Comparison of ENCODE assay signal across 8 mouse cellular contexts in the genomic region with DNA sequence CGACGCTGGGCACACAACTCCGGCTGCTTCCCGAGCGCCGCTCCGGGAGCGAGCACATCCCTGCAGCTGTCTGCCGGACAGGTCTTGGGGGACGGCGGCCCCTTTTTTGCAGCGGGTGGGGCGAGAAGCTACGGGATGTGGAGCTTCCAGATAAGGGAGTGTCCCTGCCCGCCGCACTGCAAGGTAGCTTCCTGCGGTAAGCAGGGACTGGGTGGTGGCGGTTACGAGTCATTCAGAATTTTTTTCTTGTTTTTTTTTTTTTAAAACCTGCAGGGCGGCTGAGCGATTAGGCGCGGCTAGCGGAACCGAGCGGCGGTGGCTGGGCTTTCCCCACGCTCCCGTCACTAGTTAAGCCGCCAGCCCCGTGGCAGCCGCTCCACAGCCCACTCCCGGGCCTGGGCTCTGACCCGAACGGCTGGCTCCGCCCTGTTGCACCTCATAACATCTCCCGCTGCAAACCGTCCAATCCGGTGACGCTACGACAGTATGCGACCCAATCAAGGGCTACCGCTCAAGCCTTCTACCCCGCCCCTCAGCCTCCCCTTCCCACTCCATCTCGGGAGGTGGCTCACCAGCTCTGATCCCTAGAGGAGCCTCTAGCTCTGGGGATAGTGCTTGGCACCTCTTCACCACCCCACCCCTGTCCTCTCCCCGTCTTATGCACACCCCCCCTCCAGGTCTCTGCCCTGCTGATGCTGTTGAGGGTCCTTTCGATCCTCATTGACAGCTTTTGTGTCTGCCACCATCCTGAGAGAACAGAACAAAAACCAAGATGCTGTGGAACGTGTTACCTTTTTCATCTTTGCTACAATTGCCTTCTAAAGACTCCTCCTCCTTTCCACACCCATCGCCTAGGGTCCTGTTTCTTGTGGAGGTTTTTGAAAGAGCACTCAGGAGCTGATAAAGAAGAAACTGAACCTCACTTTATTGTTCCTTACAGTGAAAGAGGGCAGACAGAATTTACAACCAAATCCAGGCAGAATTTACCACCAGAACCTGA. TPM values are rescaled to one million over a fixed set of nuclear protein-coding genes. Genes with fewer than 3 reads are reported as not detected.
DNase-seq lines count a peak whose midpoint lies in the region; ATAC-seq lines count a peak whose summit lies in the region.

No protein-coding gene starts in this region.

- H3K9ac ChIP-seq in heart, embryonic 13.5 days, result peak overlapping the region; percentile 99
- H3K9ac ChIP-seq in liver, embryonic 12.5 days, result peak overlapping the region; percentile 99
- H3K9ac ChIP-seq in stomach, embryonic 15.5 days, result peak overlapping the region; percentile 90

- no peaks in the 10 kb centered on the region for H3K9me3 ChIP-seq in heart, embryonic 13.5 days
- H3K9me3 ChIP-seq in liver, embryonic 12.5 days (replicated peaks), result no peaks in the 10 kb centered on the region
- H3K9me3 ChIP-seq in stomach, embryonic 15.5 days, result no peaks in the 10 kb centered on the region

- H3K36me3 ChIP-seq in heart, embryonic 13.5 days, result no peaks in the 10 kb centered on the region
- no peaks in the 10 kb centered on the region for H3K36me3 ChIP-seq in liver, embryonic 12.5 days
- no peaks in the 10 kb centered on the region for H3K36me3 ChIP-seq in stomach, embryonic 15.5 days

- peaks cover 8% of the 10 kb centered on the region for H3K4me1 ChIP-seq in brown adipose tissue, adult 24 weeks (ENCODE audit: control insufficient read depth, insufficient read depth, insufficient read length, low read length)
- peaks cover 39% of the 10 kb centered on the region for H3K4me1 ChIP-seq in heart, embryonic 13.5 days
- peaks cover 40% of the 10 kb centered on the region for H3K4me1 ChIP-seq in liver, embryonic 12.5 days
- peaks cover 9% of the 10 kb centered on the region; the same call in 1 of the 2 replicates for H3K4me1 ChIP-seq in stomach, embryonic 15.5 days

- DNase-seq in CD4-positive, CD25-positive, alpha-beta regulatory T cell, adult 2 months (ENCODE audit: low read depth, low spot score), result peak; percentile 92
- peak; percentile 62 for DNase-seq in fat pad, adult 2 months (ENCODE audit: extremely low read depth, low read depth, low spot score)
- DNase-seq in kidney, postnatal 10 days, result peak; percentile 96
- DNase-seq in natural killer cell, adult 2 months (ENCODE audit: low spot score in 2 of 2), result peak; percentile 88 to 90

- peak overlapping the region; percentile 79 for H3K4me3 ChIP-seq in brown adipose tissue, adult 24 weeks (ENCODE audit: insufficient read depth, low read depth, low read length)
- H3K4me3 ChIP-seq in heart, embryonic 13.5 days, result peak overlapping the region; percentile 95
- H3K4me3 ChIP-seq in liver, embryonic 12.5 days, result peak overlapping the region; percentile 88
- peak overlapping the region; percentile 93 for H3K4me3 ChIP-seq in stomach, embryonic 15.5 days (replicated peaks)

- under 1% methylated on average over 48 of the region's 49 CpGs for WGBS in heart, embryonic 13.5 days
- WGBS in liver, embryonic 12.5 days (ENCODE audit: insufficient replicate concordance), result 1% methylated on average over 49 of the region's 49 CpGs
- under 1% methylated on average over 49 of the region's 49 CpGs for WGBS in stomach, embryonic 15.5 days

- no peaks in the 10 kb centered on the region for H3K27me3 ChIP-seq in heart, embryonic 13.5 days (replicated peaks)
- H3K27me3 ChIP-seq in liver, embryonic 12.5 days (replicated peaks), result no peaks in the 10 kb centered on the region
- no peaks in the 10 kb centered on the region for H3K27me3 ChIP-seq in stomach, embryonic 15.5 days (replicated peaks)

- H3K4me2 ChIP-seq in heart, embryonic 13.5 days, result peak overlapping the region; percentile 94
- peak overlapping the region; percentile 78 for H3K4me2 ChIP-seq in liver, embryonic 12.5 days
- peak overlapping the region; percentile 65 for H3K4me2 ChIP-seq in stomach, embryonic 15.5 days

- peak; percentile 92 for ATAC-seq in heart, embryonic 13.5 days (ENCODE audit: extremely low read depth, insufficient number of reproducible peaks, low FRiP score, low TSS enrichment)
- peak; percentile 93 for ATAC-seq in liver, embryonic 12.5 days
- peak; percentile 96 for ATAC-seq in stomach, embryonic 15.5 days (ENCODE audit: insufficient read depth, low FRiP score, low read depth)

- H3K27ac ChIP-seq in brown adipose tissue, adult 24 weeks (replicated peaks; ENCODE audit: low read depth, low read length), result peak overlapping the region; percentile 60
- H3K27ac ChIP-seq in heart, embryonic 13.5 days (replicated peaks), result peak overlapping the region; percentile 99
- peak overlapping the region; percentile 99 for H3K27ac ChIP-seq in liver, embryonic 12.5 days
- H3K27ac ChIP-seq in stomach, embryonic 15.5 days, result peak overlapping the region; percentile 99

RNA-seq across cellular contexts. Expression of gene Arhgap21, which starts 0.8 kb away (rescaled TPM):
- 17.9 and 27.0 TPM in 2 replicates for polyA plus RNA-seq in brown adipose tissue, adult 24 weeks (2012; ENCODE audit: insufficient read depth, insufficient read length, missing spikeins)
- polyA plus RNA-seq in heart, embryonic 13.5 days (2015; fragmentation: Nextera tagmentation; extraction: Ambion mirVana), result 11.7 and 11.8 TPM in 2 replicates
- 10.9 and 12.4 TPM in 2 replicates for polyA plus RNA-seq in liver, embryonic 12.5 days (2016; fragmentation: Nextera tagmentation; extraction: Ambion mirVana)
- 11.9 and 14.5 TPM in 2 replicates for polyA plus RNA-seq in stomach, embryonic 15.5 days (2015; fragmentation: Nextera tagmentation; extraction: Ambion mirVana)

Comparison
In these comparisons a context has a peak if more than half of its experiments do, and no peak if none do; other contexts are left out.
1. Peak in every context shown above with its lines: DNase-seq, ATAC-seq, H3K4me3 ChIP-seq and H3K27ac ChIP-seq.